Mouse (Mus musculus) natural killer cell, adult 2 months (primary cell): ENCODE results near the gene Gm21970.
A peak's percentile ranks its signal among the peaks of the same experiment; 100 is the strongest.

Experiments
- DNase-seq, 2 experiments: peaks; one replicate each; pipeline ENCODE4 v3.0.0; 2022; ENCODE audit warnings: low spot score in 2 of 2

Gene Gm21970

DNA sequence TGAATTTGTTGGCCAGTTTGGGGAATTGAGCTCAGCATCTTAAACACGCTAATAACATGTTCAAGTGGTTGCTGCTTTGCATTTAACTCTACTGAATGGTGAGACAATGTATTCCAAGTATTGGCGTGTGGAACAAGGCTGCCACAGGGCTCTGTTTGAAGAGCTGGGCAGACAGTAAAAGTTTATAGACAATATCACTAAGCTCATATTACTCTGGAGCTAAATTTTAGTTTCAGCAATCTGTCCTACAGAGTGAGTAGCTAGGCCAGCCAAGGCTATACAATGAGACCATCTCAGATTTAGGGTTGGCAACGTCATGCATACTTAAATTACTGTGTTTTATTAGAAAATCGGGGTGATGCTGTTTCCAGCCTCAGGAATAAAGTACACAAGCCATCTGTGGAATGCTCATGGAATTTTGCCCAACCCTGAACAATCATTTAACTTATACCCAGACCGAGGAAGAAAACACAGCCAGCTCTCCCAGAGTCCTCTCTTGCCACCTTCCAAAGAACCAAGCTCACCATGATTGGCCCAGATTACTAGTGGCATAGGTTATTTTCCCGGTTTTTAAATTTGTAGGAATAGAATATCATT is 10.1 kb downstream of the Gm21970 start:
- no peak for DNase-seq

DNA sequence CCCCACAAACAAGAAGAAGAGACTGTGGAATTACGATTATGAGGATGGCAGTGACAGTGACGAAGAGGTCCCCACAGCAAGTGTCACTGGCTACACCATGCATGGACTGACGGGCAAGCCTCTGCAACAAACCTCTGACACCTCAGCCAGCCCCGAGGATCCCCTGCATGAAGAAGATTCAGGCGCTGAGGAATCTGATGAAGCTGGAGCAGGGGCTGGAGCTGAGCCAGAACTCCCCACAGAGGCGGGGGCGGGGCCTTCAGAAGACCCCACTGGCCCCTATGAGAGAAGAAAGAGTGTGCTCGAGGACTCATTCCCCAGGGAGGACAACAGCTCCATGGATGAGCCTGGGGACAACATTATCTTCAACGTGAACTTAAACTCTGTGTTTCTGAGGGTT is 12.3 kb downstream of the Gm21970 start:
- no peak for DNase-seq

DNA sequence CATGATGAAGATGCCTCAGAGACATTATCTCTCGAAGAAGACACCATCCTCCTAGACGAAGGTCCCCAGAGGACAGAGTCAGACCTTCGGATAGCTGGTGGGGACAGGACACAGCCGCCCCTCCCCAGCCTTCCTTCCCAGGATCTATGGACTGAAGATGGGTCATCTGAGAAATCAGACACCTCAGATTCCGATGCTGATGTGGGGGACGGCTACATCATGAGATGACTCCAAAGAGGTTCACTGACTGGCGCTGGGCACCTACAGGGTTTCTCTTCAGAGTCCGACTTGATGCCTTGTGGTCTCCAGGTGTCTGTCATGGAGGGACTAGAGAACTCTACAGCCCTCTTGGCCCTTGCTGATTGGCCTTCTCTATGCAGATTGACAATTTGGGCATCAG is 12.7 kb downstream of the Gm21970 start:
- no peak for DNase-seq

DNA sequence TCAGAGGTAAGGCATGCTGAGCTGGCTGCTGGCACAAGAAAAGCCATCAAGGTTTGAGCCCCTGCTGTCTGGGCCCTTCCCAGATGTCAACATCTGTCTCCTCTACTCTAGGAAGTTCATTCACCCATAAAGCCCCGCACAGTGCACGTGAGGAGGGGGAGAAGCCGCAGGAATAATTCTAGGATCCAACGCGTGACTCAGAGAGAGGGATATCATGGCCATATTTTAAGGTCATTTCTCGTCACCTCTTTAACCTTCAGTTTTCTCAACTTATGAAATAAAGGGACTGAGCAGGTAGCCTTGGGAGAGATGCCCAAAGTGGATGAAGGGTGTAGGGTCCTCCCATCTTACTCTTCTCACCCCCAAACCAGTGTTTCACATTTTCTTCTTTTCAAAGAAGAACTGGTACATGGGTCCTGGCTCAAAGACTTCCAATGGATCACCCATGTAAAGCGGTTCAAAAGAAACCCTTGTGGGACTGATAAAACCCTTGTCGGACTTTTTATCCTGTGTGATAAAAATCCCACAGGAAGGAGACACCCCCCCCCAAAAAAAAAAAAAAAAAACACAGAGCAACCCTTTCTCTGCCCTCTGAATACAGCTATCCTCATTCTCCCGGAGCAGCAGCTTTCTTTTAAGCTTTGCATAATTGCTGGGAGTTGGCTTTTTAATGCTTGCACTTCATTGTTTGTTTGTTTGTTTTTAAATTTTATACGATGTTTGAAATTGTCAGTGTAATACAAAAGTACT is 13.5 kb downstream of the Gm21970 start:
- no peak for DNase-seq

DNA sequence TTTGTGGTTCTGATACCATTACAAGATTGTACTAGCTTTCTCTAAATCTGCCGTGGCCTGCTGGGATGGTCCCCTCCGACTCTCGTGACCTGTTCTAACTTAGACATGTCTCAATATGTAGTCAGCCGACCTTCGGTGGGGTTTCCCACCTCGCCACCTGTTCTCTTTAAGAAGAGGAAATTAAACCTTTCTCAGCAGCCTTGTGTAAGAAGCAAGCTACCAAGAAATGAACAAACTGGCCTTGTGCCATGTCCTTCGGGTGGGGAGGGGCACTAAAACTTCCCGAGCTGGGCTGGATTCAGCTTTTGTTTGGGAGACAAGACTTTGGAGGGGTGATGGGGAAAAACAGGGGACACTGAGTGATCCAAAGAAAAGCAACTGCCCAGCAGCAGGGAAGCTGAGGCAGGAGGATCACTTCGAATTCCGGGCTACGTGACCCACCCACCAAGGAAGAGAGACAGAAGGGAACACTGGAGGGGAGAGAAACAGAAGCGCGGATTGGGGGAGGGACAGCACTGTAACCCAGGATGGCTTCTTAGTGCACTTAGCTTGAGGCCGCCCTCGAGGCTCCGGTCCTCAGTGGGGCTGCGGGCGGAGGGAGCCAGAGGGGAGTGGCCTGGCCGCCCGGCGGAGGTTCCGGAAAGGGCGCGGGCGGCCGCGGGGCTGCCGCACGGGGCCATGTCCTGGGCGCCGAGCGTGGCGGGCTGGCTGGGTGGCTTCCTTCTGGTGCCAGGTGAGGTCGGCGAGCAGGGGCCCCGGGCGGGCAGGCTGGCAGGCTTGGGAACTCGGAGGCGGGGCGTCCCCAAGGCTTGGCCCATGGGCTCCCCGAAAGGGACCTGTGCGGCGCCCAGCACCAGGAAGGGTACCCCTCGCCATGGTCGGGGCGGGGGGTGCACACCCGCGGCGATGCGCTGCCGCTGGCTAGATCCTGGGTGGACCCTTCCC is 14.4 kb downstream of the Gm21970 start, which contains the start of gene Il10rb:
Il10rb (plus strand) TSS at position 525 of the 945 bp plus-strand sequence.
- peak; percentile 81 to 88 for DNase-seq

DNA sequence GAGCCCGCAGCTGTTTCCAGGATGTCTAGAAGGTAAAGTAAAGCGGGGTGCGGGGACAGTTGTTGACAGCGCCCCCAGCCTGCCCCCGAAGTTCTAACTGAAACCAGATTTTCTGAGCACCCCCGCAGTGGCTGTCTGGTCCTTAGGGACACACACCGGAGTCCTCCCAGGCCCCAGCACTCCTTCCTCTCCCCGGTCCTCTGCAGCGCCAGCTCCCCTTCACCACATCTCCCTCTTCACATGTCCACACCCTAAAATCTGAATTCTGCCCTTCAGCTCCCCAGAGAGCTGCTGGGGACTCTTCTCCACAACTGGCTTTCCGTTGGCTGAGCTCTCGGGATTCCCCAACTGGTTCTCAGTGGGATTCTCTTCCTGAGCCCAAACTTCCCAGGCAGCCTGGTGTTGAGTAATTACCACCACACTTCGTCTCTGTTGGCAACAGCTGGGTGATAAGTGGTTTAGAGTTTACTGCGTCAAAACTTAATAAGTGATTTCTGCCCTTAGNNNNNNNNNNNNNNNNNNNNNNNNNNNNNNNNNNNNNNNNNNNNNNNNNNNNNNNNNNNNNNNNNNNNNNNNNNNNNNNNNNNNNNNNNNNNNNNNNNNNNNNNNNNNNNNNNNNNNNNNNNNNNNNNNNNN is 15.2 kb downstream of the Gm21970 start:
- peak; percentile 58 to 74 for DNase-seq

DNA sequence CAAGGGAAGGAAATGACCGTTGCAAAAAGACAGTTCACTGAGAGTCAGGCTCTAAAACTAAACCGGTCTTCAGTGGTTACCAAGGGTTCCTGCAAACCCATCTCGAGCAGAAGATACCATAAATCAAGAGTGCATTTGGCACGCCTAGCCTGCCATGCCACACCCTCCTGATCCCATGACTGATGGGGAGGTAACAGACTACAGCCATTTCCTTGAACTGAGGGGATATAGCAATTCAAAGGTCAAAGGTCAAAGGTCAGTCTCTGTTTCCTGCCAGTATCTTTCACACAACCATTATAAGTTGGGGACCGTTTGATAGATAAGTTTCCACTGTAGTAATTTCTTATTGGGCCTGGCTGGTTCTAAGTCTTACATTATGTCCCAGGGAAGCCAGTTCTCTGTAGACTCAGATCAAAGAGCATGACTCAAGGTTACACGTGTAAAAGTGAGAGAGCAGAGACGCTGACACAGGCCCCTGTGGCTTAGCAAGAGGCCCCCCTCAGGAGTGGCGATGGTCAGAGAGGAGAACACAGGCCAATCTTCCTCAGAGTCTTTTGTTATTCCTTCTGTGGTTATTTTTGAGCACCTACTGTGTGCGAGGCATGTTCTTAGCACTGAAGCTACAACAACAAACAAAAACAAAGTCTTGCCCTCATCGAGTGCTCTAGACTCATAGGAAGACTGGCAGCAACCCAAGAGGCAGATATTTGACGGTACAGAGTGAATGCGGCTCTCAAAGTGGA is 21.8 kb downstream of the Gm21970 start:
- DNase-seq, result peak; percentile 47 to 48

DNA sequence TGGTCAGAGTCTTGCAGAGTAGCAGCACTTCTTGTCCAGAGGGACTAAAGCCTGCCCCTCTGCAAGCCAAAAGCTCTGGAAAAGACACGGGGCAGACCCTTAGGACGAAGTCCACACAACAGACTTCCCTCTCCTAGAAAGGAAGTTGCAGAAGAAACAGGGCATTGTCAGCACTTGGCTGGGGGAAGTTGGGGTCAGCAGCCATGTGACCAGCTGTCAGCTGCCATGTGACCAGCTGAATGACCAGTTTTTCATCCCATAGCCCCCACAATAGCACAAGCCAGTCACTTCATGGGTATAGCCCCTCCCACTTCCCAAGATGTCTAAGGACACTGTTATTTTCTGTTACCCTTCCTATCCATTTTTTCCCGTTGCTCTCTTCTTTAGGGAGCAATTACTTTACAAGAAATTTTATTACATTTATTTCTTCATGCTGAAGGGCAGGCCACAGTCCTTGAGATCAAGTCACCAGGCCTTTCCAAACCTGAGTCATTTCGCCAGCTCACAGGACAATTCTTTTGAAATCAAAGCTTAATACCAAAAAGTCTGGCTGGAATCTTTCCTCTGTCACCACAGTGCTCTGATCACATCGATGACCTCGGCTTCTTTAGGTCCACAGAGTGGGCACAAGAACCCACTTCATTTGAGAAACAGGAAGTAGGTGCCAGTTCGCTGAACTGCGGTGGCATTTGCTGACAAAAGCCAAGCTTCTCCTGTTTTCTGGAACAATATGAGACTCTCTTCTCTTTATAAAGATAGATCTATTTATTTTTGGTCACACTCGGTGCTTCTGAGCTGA is 24.1 kb downstream of the Gm21970 start:
- no peak for DNase-seq

DNA sequence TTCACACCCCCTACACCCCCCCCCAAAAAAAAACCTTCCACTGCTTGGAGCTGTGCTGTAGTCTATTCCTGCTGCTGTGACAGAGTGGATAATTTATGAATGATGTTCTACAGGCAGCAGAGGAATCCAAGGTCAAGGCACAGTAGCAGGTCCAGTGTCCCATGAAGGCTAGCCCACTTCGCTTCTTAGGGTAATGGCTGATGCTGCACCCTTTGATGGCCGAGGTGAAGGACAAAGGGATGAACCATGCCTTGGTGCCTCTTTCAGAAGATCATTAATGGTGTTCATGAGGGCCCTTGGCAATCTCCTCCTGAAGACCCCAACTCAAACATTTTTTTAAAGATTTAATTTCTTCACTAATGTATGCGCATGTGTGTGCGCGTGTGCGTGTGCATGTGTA is 24.8 kb downstream of the Gm21970 start:
- no peak for DNase-seq

DNA sequence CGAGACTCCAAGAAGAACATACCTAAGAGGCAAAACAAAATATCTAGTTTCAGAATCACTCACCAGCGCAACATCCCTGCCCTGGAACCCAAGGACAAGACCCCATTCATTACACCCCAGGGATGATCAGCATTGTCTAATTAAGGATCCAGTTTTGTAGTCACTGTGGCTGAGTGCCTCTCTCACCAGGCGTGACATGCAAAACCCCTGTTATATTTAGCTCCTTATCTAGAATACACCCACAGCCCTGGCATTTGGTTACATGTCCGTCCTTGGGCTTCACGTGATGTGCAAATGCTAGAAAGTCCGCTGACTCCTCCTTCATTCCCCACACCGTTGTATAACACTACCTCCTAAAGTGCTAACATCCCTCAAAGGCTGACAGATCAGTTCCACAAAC is 25.4 kb downstream of the Gm21970 start:
- DNase-seq, result peak in 1 of 2 experiments; percentile 68

DNA sequence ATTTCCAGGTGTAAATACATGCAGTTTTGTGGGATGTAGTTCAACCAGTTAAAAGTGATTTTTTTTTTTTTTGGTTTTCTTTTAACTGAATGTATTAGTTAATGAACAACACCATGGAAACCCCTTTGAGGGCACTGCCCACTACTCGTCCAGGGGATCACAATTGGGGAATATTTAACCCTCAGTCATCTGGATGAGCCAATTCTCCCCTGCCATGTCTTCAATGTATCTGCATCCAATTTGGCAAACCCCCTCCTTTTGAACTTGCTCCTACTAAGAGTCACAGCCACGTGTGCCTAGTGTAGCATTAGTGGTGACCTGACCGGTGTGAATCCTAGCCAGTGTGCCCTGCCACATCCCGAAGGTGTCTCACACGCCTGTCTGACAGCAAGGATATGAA is 27.0 kb downstream of the Gm21970 start:
- DNase-seq, result no peak

DNA sequence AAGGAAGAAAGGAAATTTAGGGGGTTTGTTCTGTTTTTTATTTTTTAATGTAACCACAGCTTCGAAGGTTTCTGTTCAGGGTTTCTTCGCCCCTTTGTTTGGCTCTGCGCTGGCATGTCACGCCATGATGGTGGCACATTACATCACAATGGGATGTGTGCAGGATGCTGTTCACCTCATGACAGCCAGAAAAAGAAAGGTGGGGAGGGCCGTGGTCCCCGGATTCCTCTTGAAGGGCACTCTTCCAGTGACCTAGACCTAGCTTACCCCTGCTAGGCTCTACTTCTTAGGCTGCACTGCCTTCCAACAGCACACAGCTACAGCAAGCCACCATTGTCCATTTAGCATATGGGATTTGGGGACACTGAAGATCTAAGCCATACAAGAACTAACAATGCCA is 34.3 kb downstream of the Gm21970 start:
- DNase-seq, result no peak

DNA sequence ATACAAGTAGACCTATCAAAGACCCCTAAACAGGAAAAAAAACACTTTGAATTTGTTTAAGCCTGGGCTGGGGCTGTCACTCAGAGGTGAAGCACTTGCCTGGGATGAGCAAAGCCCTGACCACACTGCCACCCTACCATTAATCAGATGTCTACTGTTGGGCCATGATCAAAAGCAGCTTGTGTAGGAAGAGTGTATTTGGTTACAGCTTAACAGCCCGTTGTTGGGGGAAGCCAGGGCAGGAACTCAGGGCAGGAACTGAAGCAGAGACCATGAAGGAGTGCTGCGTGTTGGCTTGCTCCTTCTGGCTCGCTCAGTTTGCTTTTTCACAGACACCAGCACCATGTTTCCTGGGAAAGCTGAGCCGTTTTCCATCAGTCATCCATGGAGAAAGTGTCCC is 35.1 kb downstream of the Gm21970 start:
- DNase-seq, result no peak

DNA sequence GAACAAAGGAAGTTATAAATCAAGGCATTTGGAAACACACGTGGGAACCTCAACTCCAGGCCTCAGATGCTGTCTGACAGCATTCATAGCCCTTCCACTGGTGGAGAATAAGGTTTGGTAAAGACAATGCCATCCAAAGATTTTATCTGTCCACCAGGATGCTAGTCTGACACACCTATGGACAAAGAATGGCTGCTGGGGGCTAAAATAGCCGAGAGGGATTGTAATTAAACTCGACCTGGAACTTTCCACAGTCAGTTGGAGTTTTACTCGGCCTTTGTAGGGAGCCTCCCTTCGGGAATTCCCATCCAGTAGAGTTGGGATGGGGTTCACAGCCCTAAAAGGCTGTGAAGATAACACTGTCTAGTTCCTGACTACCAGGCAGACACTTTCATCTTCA is 35.9 kb downstream of the Gm21970 start:
- no peak for DNase-seq

DNA sequence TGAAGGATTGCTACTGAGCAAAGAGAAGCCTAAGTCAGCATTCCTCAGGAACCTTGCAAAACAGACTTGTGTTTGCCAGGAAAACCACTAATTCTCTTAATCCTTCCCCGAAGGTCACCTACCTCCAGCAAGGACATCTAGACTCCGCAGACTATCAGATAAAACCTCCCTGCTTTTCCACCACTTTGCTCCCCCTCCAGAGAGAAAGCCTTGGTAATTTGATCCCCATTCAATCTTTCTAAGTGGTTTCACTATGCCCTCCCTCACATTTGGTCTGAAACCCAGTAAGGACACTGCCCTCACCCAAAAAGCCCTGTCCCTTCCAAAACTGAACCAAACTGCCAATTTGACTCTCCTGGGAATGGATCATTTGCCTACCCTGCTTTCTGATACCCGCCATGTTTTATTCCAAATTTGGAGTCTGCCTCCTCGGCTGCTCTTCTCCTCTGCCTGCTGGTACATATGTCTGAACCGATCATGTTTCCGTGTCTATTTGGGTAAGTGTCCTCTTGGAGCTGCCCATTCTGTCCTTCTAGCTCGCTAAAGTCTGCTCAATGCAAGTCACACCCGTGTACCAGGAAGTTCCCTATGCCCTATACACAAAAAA is 36.8 kb downstream of the Gm21970 start:
- DNase-seq, result no peak

DNA sequence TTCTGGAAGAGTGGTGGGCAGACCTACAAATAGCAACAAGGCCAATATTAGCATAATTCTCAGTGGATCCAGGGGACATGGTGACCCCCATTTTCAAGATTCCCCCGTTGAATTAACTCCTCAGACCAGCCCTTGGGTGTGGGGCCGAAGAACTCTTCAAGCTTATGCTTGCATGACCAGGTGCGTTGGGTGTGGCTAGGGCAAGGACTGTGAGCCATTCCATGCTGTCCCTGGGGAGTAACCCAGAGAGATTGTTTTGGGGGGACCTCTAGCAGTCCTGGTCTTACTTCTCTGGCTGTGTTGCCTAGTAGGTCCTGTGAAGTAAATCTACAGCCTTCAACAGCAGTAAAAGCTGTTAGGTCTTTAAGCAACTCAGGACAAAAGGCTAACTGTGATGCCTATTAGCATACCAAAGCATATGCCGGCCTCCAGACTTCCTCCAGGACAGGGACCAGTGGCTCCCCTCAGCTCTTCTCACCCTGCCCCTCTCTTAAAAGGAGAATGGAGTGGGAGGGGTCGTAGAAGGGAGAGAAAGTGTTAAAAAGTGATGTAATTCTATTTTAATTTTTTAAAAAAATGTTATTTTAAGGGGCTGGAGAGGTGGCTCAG is 41.3 kb downstream of the Gm21970 start:
- DNase-seq, result no peak

DNA sequence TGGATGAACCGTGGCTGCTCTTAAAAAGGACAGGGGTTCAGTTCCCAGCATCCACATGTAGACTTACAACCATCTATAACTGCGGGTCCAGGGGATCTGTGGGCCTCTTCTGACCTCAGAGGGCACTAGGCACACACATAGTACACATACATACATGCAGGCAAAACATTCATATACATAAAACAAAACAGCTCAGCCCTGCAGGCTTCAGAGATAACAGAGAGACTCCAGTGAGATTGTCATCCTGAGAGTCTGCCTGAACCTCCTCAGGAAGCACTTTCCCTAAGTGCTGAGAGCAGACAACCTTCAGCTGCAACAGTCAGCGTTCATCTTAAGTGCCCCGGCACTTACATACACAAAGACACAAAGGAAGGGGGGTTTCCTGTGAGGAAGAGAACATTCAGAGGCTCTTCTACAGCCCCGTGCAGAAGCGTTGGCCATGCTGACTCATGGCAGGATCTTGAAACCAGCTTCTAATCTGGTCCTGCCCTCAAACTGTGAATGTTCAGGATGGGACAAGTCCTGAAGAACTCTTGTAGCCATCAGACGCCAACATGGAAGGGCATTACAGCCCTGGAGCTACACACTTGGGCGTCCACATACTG is 41.9 kb downstream of the Gm21970 start:
- DNase-seq, result peak; percentile 43 to 51

DNA sequence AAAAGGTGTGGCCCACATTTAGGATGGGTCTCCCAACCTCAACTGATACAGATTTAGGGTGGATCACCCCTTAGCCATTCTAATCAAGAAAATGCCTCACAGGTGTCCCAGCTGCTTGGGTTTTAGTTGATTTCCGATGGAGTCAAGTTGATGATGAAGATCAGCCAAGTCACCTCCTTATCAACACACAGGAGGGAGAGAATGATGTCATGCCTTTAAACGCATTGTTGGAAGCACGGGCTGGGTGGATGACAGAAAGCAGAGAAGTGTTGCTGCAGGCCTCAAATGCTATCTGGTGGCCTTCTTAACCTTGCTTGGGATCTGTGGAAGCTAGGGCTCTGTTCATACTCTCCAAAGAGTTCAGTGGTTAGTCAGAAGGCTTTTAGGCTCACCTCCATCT is 42.6 kb downstream of the Gm21970 start:
- no peak for DNase-seq

DNA sequence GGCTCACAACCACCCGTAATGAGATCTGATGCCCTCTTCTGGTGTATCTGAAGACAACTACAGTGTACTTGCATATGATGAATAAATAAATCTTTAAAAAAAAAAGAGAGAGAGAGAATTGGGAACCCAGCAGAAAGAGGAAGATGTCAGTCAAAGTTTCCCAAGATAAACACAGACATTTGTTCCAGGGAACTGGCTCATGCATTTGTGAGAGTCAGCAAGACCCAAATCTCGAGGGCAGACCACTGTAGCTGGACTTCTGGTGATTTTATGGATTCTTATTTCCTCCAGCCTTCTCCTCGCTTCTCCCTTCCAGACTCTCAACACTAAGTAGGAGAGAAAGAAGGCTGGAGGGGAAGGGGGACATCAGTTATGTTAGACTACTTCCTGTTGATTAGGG is 46.6 kb downstream of the Gm21970 start:
- DNase-seq, result no peak
